Mouse (Mus musculus) heart, adult 2 months (tissue): Measurements from ENCODE around the gene Taf6l.

Experiments used
- EP300 ChIP-seq: fragments of 200-500 bp; IDR thresholded peaks from 2 replicates; pipeline ENCODE4 v1.6.1; 2011; ENCODE audit warnings: low read depth, low read length, control low read depth; ENCODE audit not compliant: insufficient read depth
- POLR2A ChIP-seq: fragments of 200-500 bp; IDR thresholded peaks from 2 replicates; pipeline ENCODE4 v1.6.1; 2011; ENCODE audit warnings: mild to moderate bottlenecking, low read depth, low read length, control low read depth; ENCODE audit not compliant: insufficient read depth

GRCm38 (mm10) chr19:8790171-8790570 is 4.0 kb upstream of the Taf6l start:
- no peak for TF ChIP-seq POLR2A
- TF ChIP-seq EP300 = no peak
